Mouse (Mus musculus) left cerebral cortex, postnatal 14 days (tissue): ENCODE measurements around the gene Lrriq4. TPM values are rescaled to one million over a fixed set of nuclear protein-coding genes. Genes with fewer than 3 reads are reported as not detected.
"Not testable (repeated sequence)": the region's sequence is repeated elsewhere in the genome, so short reads cannot be mapped to it uniquely, and the experiment has no call there.

Experiments used
- DNase-seq, 2 experiments: peaks; one replicate each; pipeline ENCODE4 v3.0.0; 2021 to 2022; ENCODE audit warnings: low spot score in 2 of 2, mixed read lengths in 1 of 2
- intact Hi-C: fragments of 180-260 bp; cut with DNase I; formaldehyde crosslinking; loops from one replicate; pipeline ENCODE4 v1.15.1; 2025
- total RNA-seq, 2 experiments: library from RNA; stranded (reverse); gene quantifications; 2 replicates each; pipeline ENCODE4 v1.2.3; 2021

Lrriq4 gene
- total RNA-seq, 2 experiments from 2014 or later, result not detected

- DNase-seq, result peak in 1 of 2 experiments; percentile 9
These were observed 5.9 kb downstream of the Lrriq4 start for GRCm38 (mm10) chr3:30650062-30650841.

GRCm38 (mm10) chr3:30655937-30656336 is 11.6 kb downstream of the Lrriq4 start:
- DNase-seq, result no peak
- intact Hi-C loops, result no loop called here

More at GRCm38 (mm10) chr3:30650062-30650841, 5.9 kb downstream of the Lrriq4 start:
- intact Hi-C loops, result no loop called here

GRCm38 (mm10) chr3:30658486-30658885 is 14.2 kb downstream of the Lrriq4 start:
- no peak for DNase-seq
- intact Hi-C loops, result no loop called here

- no peak for DNase-seq
- intact Hi-C loops, result no loop called here
These were observed 38.9 kb downstream of the Lrriq4 start for GRCm38 (mm10) chr3:30683190-30683589.

- no peak for DNase-seq
- intact Hi-C loops, result no loop called here
These were observed 42.9 kb downstream of the Lrriq4 start for GRCm38 (mm10) chr3:30687216-30687615.

GRCm38 (mm10) chr3:30690976-30691375 is 46.7 kb downstream of the Lrriq4 start:
- DNase-seq, result no peak
- intact Hi-C loops, result no loop called here

- no peak for DNase-seq
- intact Hi-C loops, result loop anchor here (5.0 kb wide), 1 partner anchor 97 kb away; the partner anchor contains the start of gene Sec62
These were observed 51.4 kb downstream of the Lrriq4 start for GRCm38 (mm10) chr3:30695661-30696060.

- DNase-seq, result peak; percentile 70 to 77
- intact Hi-C loops, result loop anchor here (5.0 kb wide), 1 partner anchor 96 kb away; the partner anchor contains the start of gene Sec62
These were observed 52.0 kb downstream of the Lrriq4 start for GRCm38 (mm10) chr3:30696346-30696745.

- DNase-seq, result no peak
- intact Hi-C loops, result loop anchor here (5.0 kb wide), 1 partner anchor 94 kb away; the partner anchor contains the start of gene Sec62
These were observed 53.6 kb downstream of the Lrriq4 start for GRCm38 (mm10) chr3:30697891-30698290.

GRCm38 (mm10) chr3:30699711-30700505 is 55.6 kb downstream of the Lrriq4 start, which contains the start of gene Lrrc31:
Gene Lrrc31 (minus strand): TSS chr3:30699843.
- intact Hi-C loops, result loop anchor here (5.0 kb wide), 1 partner anchor 92 kb away; the partner anchor contains the start of gene Sec62
- DNase-seq, result not testable (repeated sequence)

- DNase-seq, result no peak
- intact Hi-C loops, result no loop called here
These were observed 61.7 kb downstream of the Lrriq4 start for GRCm38 (mm10) chr3:30705977-30706376.

GRCm38 (mm10) chr3:30706614-30707276 is 62.4 kb downstream of the Lrriq4 start:
- intact Hi-C loops, result no loop called here
- DNase-seq, result no peak

- intact Hi-C loops, result no loop called here
- no peak for DNase-seq
These were observed 65.9 kb downstream of the Lrriq4 start for GRCm38 (mm10) chr3:30710191-30710590.

GRCm38 (mm10) chr3:30713334-30713733 is 69.0 kb downstream of the Lrriq4 start:
- no peak for DNase-seq
- intact Hi-C loops, result no loop called here

GRCm38 (mm10) chr3:30718649-30719048 is 74.3 kb downstream of the Lrriq4 start:
- no peak for DNase-seq
- intact Hi-C loops, result no loop called here

Other genes starting within 250 kb of the Lrriq4 start
- gene Mecom, start 96.5 kb upstream of the Lrriq4 start, total RNA-seq, result 1 to 10 TPM; 5.2 to 6.0 TPM
- gene Actrt3, start 44.6 kb upstream of the Lrriq4 start, total RNA-seq, result under 1 TPM; 0.57 to 0.72 TPM
- gene Mynn, start 42.4 kb upstream of the Lrriq4 start, total RNA-seq, result 10 to 100 TPM; 15.5 to 17.3 TPM
- under 1 TPM in 1 of 2 experiments, not detected in 1; 0.18 TPM for gene Lrrc34, start 3.4 kb downstream of the Lrriq4 start, total RNA-seq
- gene Lrrc31, start 55.3 kb downstream of the Lrriq4 start, total RNA-seq, result not detected
- gene Samd7, start 101.8 kb downstream of the Lrriq4 start, total RNA-seq, result under 1 TPM in 1 of 2 experiments, not detected in 1; 0.11 TPM
- gene Sec62, start 148.4 kb downstream of the Lrriq4 start, total RNA-seq, result 100 to 1,000 TPM; 101 to 111 TPM
- gene Gpr160, start 211.4 kb downstream of the Lrriq4 start, total RNA-seq, result under 1 TPM; 0.22 to 0.53 TPM